Mouse (Mus musculus) 416B (cell line): ENCODE results near the gene Zswim7.

ENCODE experiments used
- DNase-seq: peaks from one replicate; pipeline ENCODE4 v3.0.0; 2011; ENCODE audit warnings: low read depth

The Zswim7 gene

DNA sequence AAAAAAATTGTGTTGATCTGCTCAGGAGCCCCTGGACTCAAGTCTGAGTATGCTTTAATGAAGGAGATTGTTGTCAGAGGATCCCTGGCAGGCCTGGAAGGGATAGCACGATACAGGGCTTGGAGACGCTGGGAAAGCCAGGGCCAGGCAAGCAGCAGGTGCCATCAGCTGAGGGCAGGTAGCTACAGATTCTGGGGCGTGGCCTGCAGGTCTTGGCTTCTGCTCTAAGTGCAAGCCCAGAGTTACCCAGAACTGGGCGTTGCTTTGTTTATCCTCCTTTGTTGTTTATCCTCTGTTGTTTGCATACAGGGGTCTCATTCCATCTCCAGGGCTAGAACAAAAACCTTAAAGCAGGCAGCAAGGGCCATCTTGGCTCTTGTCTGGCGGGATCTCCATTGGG, 27.8 kb downstream of the Zswim7 start:
- no peak for DNase-seq

DNA sequence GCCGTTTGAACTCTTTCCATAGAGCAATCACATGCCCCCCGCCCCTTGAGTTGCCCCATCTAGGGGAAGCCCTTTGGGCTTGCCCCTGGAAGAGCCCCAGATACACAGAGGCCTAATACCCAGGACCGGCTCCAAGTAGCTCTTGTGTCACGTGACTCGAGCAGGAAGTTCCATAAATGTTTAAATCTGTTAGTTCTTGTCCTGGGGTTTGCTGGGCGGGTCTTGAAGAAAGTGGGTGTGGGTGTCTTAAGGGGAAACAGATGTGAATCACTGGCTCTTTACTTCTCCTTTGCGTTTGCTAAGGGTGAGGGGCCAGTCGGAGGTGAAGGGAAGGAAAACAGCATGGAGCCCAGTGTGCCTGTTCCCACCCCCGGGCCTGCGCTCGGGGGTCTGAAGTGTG, 30.1 kb downstream of the Zswim7 start:
- DNase-seq = peak; percentile 82

DNA sequence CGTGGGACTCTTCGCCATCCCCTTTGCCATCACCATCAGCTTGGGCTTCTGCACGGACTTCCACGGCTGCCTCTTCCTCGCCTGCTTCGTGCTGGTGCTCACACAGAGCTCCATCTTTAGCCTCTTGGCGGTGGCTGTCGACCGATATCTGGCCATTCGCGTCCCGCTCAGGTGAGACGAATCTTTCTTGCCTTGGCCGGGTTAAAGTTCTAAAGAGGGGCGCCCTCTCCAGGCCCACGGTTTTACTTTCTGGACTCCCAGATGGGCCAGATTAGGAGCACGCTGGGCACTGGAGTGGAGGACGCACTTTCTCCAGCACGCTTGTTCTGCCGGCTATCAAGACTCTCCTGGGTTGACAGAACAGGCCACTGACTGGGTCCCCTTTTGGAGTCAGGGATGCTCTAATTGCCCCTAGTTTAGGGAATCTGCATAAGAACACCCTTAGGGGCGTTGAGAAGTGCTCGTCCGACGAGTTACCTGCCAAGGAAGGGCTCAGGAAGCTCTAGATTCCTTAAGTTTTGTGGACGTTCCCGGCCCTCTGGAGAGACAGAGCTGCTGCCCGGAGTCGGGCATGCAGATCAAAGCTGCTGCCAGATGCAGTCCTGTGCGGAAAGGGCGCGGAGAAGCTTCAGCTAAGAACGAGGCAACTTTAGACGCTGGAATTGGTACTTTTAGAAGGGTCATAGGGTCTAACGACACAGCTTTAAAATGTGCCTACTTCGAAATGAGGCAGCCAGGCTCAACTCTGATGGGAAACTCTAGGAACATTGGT, 31.7 kb downstream of the Zswim7 start:
- peak; percentile 44 for DNase-seq

DNA sequence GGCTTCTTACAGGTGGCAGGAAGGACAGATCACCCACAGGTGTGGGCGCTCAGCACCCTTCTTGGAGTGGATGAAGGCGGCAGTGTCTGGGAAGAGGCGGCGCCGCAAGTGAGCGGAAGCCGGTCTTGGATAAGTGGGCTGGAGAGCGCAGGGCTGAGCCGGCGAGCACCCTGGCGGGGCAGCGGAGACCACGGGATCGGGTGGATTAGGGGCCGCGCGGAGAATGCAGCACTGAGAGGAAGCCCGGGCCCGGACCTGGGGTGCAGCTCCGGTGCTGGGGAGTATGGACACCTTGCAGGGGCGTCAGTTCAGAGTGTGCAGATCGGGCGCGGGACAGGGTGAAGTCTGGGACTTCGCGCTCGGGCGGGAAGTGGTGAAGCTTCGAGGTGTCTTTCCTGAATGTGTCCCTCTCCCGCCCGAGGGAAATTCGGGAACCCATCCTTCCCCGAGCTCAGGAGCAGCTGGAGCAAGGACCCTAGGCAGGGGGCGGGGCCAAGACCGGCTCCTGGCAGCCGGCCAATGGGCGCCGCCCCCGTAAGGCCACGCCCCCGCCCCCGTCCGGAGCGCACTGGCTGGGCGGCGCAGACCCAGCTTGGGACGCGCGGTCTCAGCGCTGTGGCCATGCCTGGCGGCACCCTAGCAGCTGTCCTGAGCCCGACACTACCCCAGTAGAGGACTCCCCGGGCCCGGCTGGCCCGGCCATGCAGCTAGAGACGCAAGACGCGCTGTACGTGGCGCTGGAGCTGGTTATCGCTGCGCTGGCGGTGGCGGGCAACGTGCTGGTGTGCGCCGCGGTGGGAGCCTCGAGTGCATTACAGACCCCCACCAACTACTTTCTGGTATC, 32.6 kb downstream of the Zswim7 start, which contains the start of gene Adora2b:
Gene Adora2b (plus strand): TSS at position 584 of the 844 bp plus-strand sequence.
- DNase-seq = no peak

DNA sequence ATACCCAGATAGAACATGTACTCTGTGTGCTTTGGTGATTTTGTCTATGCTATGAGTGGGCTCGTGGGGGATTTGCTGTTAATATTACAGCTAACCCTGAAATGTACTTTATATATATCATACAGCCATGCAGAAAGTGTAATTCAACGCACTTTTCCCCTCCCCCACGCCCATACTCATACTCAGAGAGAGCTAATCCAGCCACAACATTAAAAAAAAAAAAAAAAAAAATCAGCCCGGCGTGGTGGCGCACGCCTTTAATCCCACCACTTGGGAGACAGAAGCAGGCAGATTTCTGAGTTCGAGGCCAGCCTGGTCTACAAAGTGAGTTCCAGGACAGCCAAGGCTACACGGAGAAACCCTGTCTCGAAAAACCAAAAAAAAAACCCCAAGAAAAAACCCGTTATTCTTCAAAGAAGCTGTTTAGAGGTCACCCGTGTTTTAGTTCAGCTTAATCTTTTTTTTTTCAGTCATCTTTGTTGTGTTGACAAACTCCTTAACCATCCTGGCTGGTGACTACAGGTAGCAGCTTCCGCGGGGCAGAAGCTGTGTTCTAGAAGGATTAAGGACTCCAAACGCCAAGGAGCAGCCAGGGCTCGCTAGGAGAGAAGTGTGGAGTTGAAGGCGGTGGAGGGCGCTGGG, 33.3 kb downstream of the Zswim7 start:
- no peak for DNase-seq

DNA sequence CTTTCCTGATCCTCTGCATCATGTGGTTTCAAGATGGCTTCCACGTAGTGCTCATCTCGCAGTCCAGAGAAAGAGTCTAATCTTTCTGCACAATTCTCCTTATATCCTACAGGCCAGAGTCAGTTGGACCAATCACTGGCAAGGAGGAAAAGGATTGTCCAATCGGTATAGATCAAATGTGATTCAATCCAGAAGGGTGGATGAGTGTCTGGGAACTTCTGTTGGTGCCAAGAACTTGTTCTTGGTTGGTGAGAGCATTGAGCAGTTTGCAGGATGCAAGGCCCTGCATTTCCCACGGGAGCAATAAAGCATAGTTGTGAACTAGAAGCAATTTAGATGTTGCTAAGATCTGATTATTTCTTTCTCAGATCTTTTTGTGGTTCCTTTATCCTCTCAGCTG, 36.7 kb downstream of the Zswim7 start:
- no peak for DNase-seq

DNA sequence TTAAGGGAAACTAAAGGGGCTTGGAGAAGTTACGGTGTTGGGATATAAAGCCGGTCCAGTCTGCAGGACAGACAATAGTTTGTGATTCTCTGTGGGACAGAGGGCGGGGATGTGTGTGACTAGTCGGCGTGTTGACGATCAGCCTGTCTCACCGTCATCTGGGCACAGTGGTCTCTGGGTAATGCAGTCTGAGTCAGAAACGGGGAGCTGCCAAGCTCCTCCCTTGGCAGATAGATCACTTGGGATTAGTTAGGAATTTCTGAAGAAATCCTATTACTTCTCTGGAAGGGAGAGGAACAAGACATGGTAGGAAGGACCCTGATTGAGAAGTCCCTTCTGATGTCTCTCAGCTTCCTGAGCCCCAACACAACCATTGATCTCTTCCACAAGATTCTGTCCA, 37.3 kb downstream of the Zswim7 start:
- no peak for DNase-seq

DNA sequence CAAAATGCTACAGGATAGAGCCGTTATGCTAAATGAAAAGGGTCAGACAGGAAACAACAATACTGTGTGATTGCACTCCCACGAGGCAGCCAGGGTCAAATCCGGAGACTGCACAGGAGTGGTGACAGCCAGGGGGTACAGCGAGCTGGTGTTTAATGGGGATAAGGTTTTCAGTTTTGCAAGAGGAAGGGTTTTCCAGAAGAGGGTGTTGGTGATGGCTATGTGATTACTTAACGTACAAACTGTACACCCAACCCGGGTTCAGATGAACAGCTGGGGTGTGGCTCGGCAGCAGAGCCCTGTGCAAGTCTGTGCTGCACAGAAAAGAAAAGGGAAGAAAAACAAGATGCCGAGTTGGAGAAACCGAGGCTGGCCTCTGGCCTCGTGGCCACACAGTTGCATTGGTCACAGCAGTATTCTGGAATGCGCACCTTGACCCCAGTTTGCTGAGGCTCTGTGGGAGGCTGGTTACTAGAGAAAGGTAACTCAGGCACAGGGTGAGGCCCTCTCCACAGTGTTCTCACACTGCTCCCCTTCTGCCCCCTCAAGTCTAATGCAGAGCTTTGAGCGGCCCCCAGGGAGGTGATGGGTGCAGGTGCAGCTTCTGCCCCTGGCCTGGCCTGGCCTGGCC, 40.4 kb downstream of the Zswim7 start:
- DNase-seq = no peak

DNA sequence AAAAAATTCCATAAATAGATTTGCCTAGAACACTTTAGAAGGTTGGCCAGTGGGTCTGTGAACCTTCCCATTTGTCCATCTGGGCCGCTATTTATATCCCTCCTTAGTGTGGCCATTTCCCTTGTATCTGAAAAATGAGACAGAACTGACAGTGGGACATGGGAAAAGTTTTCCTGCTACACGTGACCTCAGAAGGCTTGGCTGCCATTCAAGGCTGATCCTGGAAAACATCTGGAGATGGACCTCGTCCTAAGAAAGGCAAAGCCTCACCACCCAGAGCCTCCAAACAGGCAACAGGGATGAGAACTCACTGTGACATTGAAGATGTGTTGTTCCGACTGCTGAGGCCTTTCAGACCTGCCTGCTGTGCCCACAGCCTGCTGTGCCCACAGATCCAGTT, 56.4 kb downstream of the Zswim7 start:
- DNase-seq = no peak

DNA sequence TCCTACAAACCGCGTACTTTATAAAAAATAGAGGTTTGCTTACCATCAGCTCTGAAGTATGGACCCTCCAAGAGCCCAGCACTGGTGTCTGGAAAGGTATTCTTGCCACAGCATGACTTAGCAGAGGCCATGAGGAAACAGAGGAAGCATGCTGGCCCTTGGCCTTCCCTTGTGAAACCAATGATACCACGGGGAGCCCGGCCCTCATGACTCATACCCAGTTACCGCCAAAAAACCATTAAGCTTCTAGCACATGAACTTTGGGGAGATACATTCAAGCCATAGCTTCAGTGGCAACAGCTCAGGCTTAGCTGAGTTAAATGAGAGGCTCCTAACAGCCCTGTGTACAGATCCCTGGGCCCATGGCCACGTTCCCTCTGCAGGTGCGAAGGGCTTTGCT, 57.2 kb downstream of the Zswim7 start:
- peak; percentile 99 for DNase-seq

DNA sequence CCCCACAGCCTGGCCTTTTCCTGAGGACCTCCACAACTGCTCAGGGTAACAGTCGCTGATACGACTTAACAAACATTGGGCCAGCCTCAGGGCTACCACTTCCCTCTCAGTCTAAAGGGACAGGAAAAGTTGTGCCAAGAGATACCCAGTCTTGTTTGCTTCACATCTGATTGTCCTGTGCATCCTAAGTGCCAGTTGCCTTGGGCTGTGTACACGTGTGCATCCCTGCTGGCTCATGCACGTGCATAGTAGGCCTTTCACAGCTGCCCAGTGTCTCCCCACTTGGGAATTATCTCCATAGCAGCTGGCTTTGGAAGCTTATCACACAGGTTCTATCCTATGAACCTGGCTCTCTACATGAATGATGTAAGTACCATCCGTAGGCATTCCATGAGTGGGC, 57.8 kb downstream of the Zswim7 start:
- DNase-seq = peak; percentile 86

DNA sequence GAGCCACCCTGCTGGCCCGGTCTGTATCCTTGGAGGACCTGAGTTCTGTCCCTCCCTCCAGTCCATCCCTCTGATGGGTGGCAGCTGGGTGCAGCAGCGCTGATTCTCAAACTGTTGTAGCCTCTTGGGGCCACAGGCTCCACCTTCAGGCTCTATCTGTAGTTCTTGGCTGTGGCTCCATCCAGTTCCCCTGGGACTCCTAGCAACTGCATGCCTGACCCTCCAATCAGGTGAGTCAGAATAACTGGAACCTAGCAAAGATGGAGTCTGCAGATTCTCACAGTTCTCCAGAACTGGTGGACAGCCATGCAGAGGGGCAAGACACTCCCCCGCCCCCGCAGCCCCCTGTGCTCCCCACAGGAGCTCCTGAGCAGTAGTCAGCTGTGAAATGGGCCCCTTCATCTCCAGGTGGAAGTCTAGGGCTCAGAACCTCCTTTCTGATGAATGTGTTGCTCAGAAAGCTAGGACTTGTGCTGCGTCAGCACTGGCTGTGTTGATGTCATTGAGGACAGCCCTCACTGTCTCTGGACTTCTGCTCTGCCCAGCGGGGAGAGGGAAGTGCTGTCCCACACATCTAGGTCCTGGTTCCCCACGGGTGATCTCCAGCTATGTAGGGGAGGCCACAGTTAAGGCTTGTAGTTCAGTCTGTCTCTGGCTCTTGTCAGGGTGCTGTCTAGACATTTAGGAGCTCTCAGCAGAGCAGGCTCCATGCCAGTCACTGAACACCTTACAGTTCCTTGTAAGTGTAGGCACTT, 60.2 kb downstream of the Zswim7 start:
- DNase-seq = no peak

DNA sequence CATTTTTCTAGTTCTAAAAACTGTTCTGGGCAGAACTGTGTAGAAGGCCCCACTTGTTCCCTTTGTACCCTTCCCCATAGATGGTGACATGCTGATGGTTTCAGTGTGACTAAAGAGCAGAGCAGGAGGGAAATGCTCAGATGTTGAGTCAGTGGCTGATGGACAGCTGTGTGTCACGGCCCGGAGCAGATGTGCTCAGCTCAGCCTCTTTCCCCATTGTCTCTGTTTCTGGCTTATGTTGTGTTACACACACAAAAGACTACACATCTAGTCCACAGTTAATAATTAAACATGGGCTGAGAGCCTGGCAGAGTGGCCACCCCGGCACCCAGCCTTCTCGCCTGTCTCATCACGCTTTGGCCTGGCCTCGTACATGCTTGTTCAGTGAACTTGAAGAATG, 63.4 kb downstream of the Zswim7 start:
- DNase-seq = peak; percentile 33
